Mouse (Mus musculus) lung, adult 2 months (tissue): ENCODE measurements around the gene Asb8. TPM values are rescaled to one million over a fixed set of nuclear protein-coding genes. Genes with fewer than 3 reads are reported as not detected.

Experiments used
- DNase-seq: peaks from one replicate; pipeline ENCODE4 v3.0.0; 2022
- H3K4me1 ChIP-seq: fragments of 200-500 bp; 2 replicates; pipeline ENCODE4 v1.6.1; 2011; ENCODE audit warnings: low read length; ENCODE audit not compliant: control insufficient read depth, insufficient read depth
- H3K4me3 ChIP-seq: fragments of 200-500 bp; replicated peaks from 2 replicates; pipeline ENCODE3; 2011; ENCODE audit warnings: low read depth, mild to moderate bottlenecking, control low read depth, low read length; ENCODE audit errors: extremely low read depth
- CTCF ChIP-seq: fragments of 200-500 bp; IDR thresholded peaks from 2 replicates; pipeline ENCODE4 v1.5.1; 2011; ENCODE audit warnings: mild to moderate bottlenecking, low read length, control low read depth; ENCODE audit not compliant: insufficient read depth
- POLR2A ChIP-seq: fragments of 200-500 bp; IDR thresholded peaks from 2 replicates; pipeline ENCODE4 v1.6.1; 2011; ENCODE audit warnings: low read depth, mild to moderate bottlenecking, control low read depth, low read length, borderline replicate concordance; ENCODE audit errors: extremely low read depth
- WGBS: fragments of 180-500 bp; shearing (Covaris S2); methylation state at CpG from one replicate; pipeline ENCODE4 v1.1.7; 2018; 5-methylcytosine and 5-hydroxymethylcytosine counted together
- polyA plus RNA-seq: library from polyadenylated mRNA; depleted of rRNA; stranded (reverse); fragments of >200 nt; gene quantifications from 2 replicates; pipeline ENCODE4 v1.2.3, GENCODE M21; 2012

Gene Asb8
- polyA plus RNA-seq, 1 experiment: 40.0 TPM

DNA sequence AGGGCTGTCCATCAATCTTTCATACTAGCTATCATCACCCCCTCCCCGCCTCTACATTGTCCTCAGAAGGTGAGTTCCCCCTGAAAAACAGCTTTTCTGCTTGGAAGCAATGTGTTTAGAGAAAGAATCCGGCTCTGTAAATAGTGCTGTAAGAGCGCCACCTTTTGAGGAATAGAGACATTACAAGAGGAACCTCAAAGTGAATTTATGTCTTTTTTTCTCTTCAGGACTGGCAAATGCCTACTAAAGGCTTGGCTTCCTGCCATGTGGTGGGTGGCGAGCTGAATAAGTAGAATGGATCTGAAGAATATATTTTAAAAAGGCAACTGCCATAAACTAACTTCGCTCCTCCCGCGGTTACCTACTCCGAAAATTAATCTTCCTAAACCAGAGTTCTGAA, 8.4 kb upstream of the Asb8 start:
- H3K4me1 ChIP-seq: no peaks in the 10 kb centered on the region
- H3K4me3 ChIP-seq: no peak overlapping the region
- 40% methylated on average over 8 of the region's 8 CpGs for WGBS
- no peak for DNase-seq
- TF ChIP-seq POLR2A (no peak), CTCF (peak; percentile 12; the same call in 1 of the 2 replicates)

DNA sequence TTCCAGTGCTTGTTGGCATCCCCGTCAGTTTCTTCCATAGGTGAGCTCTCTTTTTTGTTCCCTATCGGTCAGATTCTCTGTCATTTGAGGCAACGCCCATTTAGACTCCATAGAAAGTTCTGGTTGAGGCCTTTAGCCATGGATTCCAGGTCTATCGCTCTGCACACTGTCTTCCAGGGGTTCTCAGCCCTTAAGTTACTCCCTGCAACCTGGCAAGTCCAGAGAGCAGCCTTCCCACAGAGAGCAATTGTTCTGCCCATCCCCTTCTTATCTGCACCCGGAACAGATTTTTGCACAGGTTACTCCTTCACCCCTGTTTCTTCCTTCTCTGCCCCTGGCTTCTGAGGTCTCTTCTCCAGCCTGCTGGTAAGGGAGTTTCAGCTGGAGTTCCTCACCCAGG, 6.7 kb upstream of the Asb8 start:
- no peaks in the 10 kb centered on the region for H3K4me1 ChIP-seq
- DNase-seq: no peak
- H3K4me3 ChIP-seq: no peak overlapping the region
- 65% methylated on average over 5 of the region's 5 CpGs for WGBS
- TF ChIP-seq CTCF (no peak), POLR2A (no peak)

DNA sequence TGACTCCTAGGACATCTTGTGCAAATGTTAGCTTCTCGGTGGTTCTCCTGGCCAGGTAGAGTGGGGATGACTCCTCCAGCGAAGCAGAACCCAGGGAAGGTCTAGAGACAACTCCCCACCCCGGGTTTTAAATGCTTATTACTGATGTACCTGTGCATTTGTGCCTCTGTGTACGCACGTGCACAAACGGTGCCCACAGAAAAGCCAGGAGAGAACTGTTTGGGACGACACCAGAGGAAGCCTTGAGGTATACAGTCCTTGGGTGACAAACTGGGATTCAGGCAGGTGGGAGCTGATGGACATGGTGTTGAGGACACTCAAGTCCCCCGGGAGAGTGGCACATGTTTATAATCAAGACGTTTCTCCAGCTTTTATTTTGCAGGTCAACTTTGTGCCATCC, 5.5 kb upstream of the Asb8 start:
- no peak for DNase-seq
- no peaks in the 10 kb centered on the region for H3K4me1 ChIP-seq
- TF ChIP-seq CTCF (no peak), POLR2A (no peak)
- H3K4me3 ChIP-seq: no peak overlapping the region
- 61% methylated on average over 9 of the region's 9 CpGs for WGBS

DNA sequence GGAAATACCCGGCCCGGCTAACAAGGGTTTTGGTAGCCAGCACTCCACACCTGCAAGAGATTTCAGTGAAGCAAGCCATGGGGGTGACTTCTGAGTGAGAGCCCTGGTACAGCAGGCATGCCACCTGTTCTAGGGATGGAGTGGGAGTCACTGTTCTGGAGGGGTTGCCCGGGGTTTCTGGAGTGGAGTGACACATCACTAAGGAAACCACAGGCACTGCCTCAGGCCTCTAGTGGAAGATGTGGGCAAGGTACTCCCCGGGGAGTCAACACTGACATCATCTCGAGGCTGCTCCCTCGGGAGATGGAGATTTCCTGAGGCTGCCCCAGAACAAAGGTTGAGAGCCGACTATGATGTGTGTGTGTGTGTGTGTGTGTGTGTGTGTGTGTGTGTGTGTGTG, 4.9 kb upstream of the Asb8 start:
- Histone ChIP-seq H3K4me3 (no peak overlapping the region), H3K4me1 (no peaks in the 10 kb centered on the region)
- no peak for DNase-seq
- 25% methylated on average over 7 of the region's 7 CpGs for WGBS
- TF ChIP-seq CTCF (no peak), POLR2A (no peak)

DNA sequence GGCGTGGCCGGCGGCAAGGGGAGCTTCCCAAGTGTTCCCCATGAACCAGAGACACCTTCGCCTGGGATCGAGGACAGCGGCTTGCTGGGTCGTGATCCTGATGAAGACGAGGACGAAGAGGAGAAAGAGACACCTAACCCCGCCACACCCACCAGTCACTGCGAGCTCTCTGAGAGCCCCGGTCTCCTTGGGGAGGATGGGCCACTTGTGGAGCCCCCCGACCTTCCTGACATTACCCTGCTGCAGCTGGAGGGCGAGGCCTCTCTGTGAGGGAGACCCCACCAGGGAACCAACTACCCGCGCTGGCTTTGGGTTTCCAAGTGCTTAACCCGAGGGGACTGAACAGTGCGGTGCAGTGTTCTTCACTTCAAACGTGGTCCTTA, 3.2 kb upstream of the Asb8 start:
- WGBS: 13% methylated on average over 19 of the region's 19 CpGs
- no peak for DNase-seq

DNA sequence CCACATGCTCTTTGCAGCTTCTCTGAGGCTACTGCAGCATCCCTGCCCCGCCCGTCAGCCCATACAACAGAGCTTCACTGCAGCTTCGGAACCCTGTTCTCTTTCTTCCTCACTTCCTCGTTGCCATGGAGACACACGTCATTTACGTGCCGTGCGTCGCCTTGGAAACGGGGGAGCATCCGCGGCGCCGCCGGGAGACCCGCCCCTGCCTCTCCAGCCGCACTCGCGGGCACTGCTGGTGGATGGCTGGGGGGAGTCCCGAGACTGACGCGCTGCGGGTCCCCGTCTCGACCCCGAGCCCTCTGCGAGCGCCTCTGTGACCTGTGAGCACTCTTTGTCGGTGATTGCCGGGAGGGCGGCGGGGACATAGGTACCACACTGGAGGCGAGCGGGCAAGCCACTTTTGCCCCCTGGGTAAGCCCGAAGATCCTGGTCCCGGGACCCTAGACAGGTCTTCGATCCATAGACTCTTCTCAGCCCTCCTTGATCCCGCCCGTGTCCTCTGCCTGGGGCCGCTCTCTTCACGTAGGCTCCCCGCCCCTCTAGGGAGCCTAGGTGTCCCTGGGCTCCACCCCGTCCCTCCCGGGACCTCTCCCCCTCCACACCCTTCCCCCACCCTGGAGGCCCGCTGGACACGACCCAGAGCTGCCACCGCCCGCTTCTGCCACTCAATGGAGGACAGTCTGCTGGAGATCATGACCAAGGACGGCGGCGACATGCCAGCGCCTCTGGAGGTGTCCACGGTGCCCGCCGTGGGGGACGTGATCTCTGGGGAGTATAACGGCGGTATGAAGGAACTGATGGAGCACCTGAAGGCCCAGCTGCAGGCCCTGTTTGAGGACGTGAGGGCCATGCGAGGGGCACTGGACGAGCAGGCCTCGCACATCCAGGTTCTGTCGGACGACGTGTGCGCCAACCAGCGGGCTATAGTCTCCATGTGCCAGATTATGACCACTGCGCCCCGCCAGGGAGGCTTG, 2.5 kb upstream of the Asb8 start:
- WGBS: 4% methylated on average over 69 of the region's 69 CpGs
- TF ChIP-seq POLR2A: no peak
- no peak for TF ChIP-seq CTCF
- peak overlapping the region; percentile 1 for H3K4me3 ChIP-seq
- DNase-seq: peak; percentile 19
- no peaks in the 10 kb centered on the region for H3K4me1 ChIP-seq

More for the DNA sequence above, 3.2 kb upstream of the Asb8 start:
- Histone ChIP-seq H3K4me3 (peak overlapping the region; percentile 1), H3K4me1 (no peaks in the 10 kb centered on the region)
- no peak for TF ChIP-seq POLR2A
- no peak for TF ChIP-seq CTCF

DNA sequence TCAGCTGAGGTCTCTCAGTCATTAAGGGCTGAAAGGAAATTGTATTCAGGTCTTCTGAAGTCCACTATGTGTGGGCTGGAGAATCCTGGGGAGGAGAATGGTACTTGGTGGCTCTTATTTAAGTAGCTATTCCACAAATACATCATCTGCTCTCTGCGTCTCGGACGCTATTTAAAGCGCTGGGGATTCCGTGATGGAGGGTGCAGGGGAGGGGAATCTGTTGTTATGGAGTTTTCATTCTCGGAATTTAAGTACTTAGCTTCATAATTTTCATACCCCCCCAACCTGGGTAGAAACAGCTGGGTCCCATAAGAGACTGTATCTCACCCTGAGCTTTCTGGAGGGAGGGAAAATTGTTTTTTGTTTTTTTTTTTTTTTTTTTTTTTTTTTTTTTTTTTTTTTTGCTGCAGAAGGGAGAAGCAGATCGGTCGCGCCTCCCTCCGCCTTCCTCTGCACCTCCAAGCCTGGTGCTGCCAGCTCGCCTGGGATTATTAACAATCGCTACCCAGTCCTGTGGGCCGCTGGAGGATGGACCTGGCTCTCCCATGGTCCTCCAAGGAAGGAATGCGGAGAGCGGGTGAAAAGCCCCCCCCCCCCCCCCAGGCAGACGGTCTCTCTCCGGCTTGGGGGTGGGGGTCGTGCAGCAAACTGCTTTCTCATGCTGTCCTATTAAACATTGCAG, 1.7 kb upstream of the Asb8 start, which contains the start of gene Ccdc184:
Gene Ccdc184 (plus strand): TSS at position 196 of the 682 bp plus-strand sequence.
- Histone ChIP-seq H3K4me3 (no peak within 1 kb of the TSS), H3K4me1 (no peaks in the 10 kb centered on the region)
- WGBS: 3% methylated on average over 18 of the region's 18 CpGs
- no peak for DNase-seq
- TF ChIP-seq CTCF: no peak
- TF ChIP-seq POLR2A: no peak

DNA sequence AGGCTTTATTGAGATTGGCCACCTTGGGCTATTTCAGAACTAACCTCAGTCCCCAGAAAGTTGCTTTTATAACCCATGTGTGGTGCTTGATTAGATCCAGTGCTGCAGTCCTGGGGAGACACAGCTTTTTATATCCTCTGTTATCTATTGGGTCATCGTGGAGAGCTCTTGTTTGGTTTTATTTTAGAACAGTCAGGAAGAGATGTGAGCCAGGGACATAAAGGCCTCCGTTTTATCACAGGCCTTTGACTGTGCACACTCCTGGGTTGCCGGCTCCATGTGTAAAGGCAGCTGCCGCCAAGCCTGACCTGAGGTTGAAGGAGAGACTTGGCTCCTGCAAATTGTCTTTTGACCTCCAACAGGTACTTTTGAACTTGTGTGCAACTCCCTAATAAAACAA, 2.9 kb downstream of the Asb8 start:
- no peak for DNase-seq
- TF ChIP-seq POLR2A: no peak
- TF ChIP-seq CTCF: no peak
- WGBS: 48% methylated on average over 4 of the region's 4 CpGs
- Histone ChIP-seq H3K4me1 (no peaks in the 10 kb centered on the region; the same call in none of the 2 replicates), H3K4me3 (no peak overlapping the region)

DNA sequence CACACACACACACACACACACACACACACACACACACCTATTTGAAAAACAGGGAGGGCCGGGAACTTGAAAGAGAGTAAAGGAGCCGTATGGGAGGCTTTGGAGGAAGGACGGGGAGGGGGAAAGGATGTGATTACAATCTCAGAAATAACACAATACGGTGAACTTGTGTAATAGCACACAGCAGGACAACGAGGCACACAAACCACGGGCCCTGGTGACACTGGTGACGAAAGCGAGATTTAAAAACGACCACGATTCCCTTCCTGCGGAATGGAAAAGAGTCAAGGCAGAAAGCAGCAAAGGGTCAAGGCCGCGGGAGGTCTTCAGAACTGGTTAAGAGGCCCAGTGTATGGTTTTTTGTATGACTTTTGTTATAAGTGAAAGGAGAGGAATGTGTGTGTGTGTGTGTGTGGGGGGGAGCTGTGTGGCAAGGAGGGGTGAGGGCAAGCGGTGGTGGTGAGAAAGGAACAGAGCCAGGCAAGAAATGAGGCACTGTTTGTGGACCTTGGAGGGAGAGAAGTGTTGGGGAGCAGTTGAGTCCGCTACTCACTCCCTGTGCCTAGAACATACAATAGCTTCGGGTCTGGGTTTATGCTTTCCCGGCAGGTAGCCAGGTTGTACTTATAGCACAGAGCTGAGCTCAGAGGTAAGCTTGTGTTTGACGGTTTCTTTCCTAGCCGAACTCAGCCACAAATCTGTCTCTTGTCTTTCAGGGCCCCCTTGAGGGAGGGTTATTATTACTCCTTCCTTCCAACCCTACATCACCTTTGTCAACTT, 4.2 kb downstream of the Asb8 start:
- TF ChIP-seq CTCF (no peak), POLR2A (no peak)
- H3K4me1 ChIP-seq: no peaks in the 10 kb centered on the region; the same call in none of the 2 replicates
- no peak overlapping the region for H3K4me3 ChIP-seq
- DNase-seq: no peak
- WGBS: 53% methylated on average over 19 of the region's 19 CpGs
